Mouse (Mus musculus): ENCODE data around the gene Akt2. TPM values are rescaled to one million over a fixed set of nuclear protein-coding genes. Genes with fewer than 3 reads are reported as not detected.
"Not testable (repeated sequence)": the region's sequence is repeated elsewhere in the genome, so short reads cannot be mapped to it uniquely, and the experiment has no call there.

The Akt2 gene
- total RNA-seq, 2 experiments from 2014 or later = 40.2 to 53.8 TPM

DNA sequence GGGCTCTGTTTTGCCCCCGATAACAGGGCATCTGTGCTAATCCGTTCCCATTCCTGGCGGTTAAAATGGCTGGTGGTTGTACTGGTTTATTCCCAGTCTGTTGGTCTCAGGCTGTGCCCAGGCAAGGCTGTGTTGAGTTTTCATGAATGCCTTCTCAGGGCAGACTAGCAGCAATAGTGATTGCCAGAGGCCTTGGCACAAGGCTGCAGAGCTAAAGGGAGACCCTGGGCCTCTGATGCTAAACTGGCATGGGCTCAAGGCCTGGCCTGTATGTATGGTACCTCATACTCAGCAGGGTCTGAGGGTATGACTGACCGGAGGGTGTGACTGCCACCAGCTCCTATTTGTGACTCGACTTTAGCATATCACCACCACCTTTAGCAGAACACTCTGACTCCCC lies 19.5 kb downstream of the Akt2 start:
- ATAC-seq (ENCODE audit: poor library complexity, severe bottlenecking) = no peak

DNA sequence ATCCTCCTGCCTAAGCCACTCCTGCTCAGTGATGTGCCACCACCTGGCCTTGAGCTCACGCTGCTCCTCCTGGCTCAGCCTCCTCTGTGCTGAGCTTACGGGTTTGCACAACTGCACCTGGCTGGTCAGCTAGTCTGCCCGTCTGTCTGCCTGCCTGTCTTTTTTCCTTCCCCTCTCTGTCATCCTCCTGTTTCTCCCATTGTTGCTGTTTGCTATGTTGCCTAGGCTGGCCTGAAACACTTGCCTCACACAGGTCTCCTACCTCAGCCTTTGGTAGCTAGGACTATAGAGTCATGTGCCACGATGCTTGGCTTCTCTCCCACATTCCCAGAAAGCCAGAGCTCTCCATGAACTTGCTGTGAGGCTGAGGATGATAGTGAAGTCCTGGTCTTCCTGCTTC lies 21.6 kb downstream of the Akt2 start:
- no peak for ATAC-seq (ENCODE audit: poor library complexity, severe bottlenecking)

DNA sequence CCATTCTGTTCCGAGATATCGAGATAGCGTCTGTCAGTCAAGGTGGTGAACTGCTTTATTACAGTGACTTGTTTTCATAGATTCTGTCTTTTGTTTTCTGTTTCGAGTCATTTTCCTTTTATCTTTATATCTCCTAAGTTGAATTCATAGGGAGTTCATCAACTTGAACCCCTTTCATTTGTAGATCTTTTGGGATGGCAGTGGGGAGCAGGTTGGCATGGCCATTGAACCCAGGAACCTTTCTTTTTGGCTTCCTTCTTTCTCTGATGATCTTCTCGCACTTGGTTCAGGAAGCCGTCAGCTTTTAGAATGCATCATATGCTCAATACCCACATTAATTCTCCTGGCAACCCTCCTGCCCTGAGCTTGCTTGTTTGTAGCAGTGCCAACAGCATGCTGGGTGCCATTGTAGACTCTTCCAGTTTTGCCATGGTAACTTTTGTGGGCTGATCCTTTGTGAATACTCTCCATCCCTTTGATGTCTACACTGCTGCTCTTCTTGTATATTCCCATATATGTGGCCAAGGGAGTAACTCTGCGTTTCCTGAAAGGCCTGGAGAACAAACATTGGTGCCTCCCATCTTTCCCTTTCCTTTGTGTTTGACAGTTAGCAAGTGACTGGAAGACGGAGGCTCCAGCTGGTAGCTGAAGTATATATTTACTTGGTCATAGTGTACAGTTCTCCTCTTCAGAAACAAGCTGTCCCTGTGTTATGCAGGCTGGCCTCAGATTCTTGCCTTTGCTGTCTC lies 22.6 kb downstream of the Akt2 start:
- no peak for ATAC-seq (ENCODE audit: poor library complexity, severe bottlenecking)

DNA sequence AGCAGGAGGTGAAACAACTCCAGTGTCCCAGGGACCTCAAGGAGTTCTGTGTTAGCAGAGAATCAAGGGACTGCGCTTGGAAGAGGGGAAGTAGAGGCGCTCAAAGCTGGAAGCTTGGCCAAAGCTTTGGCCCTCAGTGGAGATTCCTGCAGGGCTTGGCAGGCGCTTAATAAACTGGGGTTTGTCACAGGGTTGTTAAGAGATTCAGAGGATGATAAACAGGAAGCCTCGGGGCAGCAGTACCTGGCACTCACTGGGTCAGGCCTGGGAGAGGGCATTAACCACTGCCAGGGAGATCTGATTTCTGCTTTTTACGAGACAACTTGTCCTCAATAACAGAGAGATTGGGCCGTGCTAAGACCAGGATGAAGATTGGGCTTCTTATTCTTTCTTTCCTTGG lies 29.7 kb downstream of the Akt2 start:
- ATAC-seq (ENCODE audit: poor library complexity, severe bottlenecking) = no peak

DNA sequence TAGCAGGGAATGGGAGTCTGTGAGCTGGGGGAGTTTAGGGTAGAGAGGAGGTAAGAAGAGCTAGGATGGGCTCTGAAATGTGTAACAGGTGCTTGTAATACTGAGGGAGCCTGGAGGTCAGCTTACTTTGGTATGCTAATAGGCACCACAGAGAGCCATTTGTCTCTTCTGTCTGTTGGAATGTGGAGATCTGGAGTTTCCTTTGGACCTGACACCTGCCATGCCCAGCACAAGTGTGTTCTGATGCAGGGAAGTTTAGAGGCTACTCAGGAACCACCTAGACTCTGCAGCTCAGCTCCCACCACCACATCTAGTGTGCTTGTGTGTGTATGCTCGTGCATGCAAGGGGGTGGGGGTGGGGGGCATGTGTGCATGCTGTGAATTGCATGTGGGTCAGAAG lies 30.9 kb downstream of the Akt2 start:
- ATAC-seq (ENCODE audit: poor library complexity, severe bottlenecking) = no peak

DNA sequence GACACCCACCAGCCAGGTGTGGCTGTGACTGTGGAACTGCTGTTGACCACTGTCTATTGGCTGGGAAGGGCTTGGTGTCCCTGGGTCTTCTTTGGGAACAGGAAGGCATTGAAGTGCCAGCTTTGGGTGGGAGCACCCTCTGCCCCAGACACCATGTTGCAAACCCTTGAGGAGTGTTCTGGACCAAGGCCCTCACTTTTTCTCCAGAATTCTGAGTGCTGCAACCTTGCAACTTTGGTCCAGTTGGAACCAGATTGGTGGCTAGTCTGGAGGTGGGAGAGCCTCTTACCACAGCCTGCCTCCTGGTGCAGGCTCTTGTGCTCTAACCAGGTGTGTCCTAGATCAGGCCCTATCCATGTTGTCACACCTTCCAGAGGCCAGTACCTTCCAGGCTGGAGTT lies 33.6 kb downstream of the Akt2 start:
- no peak for ATAC-seq (ENCODE audit: poor library complexity, severe bottlenecking)

DNA sequence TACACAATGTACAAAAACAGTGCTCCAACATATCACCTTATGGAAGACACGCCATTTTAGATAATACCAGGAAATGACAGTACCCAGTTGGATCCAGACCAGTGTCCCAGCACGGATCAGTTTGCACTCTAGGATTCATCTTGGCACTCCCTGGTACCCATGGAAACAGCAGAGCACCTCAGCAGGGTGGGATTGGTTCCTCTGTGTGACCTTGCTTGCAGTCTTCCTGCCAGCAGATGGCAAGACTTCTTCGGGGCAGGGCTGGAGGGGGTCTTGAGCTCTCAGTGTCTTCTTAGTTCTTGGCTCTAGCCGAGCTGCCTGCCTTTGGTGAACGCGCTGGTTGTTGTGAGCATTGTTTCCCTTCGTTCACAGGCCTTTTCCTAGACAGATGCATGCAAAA lies 36.4 kb downstream of the Akt2 start:
- ATAC-seq (ENCODE audit: poor library complexity, severe bottlenecking) = no peak

DNA sequence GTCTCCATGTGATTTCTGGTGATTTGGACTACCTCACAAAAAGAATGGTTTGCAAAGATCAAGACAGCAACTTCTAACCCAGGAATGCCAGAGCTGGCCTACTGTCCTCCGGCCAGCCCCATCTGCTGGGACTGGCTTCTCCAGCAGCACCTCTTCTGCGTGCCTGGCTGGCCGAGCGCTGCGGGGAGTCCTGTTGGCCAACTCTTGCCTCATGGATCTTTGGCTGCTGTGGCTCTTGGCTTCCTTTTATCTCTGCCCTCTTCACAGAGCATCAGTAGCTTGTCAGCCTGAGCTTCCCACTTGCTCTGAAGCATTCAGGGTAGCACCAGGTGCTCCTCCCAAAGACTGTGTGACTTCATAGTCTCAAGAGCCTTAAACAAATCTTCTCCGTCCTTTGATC lies 36.8 kb downstream of the Akt2 start:
- ATAC-seq (ENCODE audit: poor library complexity, severe bottlenecking) = no peak

DNA sequence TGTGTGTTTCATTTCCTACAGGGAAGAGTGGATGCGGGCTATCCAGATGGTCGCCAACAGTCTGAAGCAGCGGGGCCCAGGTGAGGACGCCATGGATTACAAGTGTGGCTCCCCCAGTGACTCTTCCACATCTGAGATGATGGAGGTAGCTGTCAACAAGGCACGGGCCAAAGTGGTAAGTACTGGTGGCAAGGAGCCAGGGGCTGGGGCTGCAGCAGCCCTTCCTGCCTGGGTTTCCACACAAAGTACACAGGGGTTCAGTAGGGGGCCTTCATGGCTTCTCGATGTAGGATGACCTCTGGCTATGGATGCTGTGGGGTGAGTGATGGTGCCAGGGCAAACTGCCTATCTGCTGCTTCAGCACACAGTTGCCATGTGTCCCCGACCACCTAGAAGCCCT lies 37.5 kb downstream of the Akt2 start:
- not testable (repeated sequence) for ATAC-seq (ENCODE audit: poor library complexity, severe bottlenecking)

DNA sequence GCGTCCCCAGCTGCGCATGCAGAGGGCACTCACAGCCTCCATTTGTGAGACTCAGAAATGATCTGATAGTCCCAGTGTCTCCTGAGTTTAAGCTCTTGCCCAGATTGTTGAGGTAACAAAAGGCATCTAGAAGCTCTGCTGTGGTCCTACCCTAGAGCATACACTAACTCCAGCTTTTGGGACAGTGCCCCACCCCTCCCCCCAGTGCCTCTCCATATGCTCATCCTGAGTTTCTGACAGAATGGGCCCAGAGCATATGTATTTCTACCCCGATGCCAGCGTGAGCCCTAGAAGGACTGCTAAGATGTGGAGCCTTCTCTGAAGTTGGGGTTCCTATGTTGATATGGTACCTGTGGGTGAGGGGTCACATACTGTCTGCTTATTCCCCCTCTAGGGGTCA lies 40.1 kb downstream of the Akt2 start:
- ATAC-seq (ENCODE audit: poor library complexity, severe bottlenecking) = no peak

DNA sequence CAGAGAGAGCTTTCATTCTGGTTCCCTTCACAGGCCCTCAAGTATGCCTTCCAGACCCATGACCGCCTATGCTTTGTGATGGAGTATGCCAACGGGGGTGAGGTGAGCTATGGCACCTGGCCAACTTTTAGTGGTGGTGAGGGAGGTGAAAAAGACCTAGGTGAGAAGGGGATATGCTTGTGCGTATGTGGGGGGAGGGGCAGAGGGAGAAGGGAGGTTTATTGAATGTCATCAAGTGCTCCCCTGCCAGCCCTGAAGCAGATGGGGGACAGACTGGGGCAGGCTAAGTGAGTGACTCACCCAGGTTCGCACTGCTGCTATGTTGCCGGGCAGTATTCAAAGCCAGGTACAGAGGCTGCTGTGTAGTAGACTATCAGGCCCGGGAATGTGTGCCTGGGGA lies 41.8 kb downstream of the Akt2 start:
- ATAC-seq (ENCODE audit: poor library complexity, severe bottlenecking) = no peak

DNA sequence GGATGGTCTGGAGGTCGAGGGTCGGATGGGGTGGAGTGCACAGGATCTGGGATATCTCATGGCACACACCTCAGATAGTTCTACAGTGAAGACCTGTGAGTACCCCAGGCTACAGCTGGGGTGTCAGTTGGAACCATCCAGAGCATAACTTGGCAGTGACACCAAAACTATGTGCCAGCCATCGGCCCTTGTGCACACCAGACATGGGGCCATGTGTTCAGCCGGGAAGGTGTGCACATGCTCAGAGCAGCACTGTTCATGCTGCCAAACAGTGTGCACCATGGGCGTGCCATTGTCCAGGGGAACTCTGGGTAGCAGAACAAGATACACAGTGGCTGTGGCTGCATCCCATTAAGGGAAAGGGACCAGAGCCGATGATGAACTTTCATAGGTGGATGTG lies 43.3 kb downstream of the Akt2 start:
- no peak for ATAC-seq (ENCODE audit: poor library complexity, severe bottlenecking)

DNA sequence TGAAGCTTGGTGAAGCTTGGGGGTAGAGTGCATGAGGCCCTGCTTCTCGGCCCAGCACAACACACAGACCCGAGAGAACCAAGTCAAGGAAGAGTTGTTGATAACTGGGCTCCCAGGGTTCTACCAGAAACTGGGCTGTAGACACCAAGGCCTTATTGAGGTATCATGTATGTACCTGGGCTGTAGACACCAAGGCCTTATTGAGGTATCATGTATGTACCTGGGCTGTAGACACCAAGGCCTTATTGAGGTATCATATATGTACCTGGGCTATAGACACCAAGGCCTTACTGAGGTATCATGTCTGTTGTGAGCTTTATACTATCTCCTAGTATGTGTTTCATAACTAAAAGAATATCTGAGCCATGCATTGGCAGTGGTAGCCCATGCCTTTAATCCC lies 43.7 kb downstream of the Akt2 start:
- ATAC-seq (ENCODE audit: poor library complexity, severe bottlenecking) = not testable (repeated sequence)

DNA sequence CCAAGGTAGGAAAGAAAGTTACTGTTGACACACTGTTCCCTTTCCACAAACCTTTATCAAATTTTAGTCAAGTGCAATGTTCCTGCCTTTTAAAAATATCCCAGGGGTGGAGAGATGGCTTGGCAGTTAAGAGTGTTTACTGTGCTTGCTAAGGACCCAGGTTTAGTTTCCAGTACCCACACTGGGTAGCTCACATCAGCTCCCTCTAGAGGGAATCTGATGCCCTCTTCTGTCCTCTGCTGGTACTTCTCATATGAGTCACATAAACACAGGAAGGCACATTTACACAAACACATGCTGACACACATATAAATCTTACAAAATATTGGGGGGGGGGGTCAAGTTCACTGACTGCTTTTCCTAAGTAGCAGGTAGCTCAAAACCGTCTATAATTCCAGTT lies 53.1 kb downstream of the Akt2 start:
- no peak for ATAC-seq (ENCODE audit: poor library complexity, severe bottlenecking)

DNA sequence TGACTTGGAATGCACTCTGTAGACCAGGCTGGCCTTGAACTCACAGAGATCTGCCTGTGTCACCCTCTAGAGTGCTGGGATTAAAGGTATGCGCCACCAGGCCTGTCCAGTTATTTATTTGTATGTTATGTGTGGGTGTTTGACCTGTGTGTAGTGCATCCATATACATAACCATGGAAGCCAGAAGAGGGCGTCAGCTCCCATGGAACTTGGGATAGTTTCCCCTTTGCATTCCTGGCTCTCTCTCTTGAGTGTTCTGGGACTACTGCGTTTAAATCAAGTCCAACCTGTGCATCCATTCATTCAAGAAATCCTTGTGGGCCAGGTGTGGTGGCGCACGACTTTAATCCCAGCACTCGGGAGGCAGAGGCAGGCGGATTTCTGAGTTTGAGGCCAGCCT lies 55.2 kb downstream of the Akt2 start:
- ATAC-seq (ENCODE audit: poor library complexity, severe bottlenecking) = no peak

DNA sequence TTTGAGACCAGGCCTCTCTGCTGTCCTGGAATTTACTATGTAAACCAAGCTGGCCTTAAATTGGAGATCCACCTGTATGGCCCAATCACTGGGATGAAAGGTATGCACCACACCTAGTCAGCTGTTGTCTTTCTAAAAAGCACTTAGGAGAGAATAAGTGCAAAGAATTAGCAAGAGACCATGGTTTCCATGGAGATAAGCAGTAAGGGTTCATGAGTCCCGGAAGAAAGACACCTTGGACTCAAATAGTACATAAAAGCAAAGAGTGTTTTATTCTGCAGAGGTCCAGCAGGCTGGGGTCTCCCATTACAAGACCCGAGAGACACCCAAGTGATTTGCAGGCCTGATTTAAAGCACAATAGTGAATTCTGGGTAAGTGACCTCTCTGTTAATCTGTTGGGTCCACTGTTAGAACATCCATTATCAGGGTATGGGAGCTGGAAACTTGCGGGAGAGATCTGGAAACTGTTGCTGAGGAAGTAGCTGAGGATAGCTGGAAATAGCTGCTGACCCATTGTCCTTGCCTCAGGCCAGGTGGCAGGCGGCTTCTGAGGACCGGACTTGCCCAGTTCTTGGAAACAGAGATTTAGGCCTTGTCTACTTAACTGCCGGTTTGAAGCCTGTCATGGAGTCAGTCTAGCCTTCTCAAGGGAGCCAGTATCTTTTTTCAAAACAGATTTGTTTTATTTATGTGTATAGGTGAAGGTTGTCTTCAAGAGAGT lies 56.1 kb downstream of the Akt2 start:
- ATAC-seq (ENCODE audit: poor library complexity, severe bottlenecking) = no peak

DNA sequence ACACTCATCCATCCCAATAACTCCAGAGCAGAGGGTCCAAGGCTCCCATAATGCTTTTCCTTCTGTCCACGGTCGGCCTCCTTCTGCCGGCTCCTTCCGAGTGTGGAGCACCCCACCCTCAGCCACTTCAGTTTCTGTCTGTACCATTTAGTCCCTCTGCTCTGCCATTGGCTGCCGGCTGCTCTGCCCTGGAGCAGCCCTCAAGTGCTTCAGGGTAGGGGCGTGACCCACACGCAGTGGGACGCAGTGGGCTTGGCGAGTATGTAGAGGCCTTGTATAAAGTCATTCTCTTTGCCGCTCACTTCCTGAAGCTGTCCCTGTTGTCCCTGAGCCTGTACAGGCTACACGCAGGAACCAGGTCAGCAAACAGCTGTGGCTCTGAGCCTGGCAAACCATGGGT lies 58.4 kb downstream of the Akt2 start:
- ATAC-seq (ENCODE audit: poor library complexity, severe bottlenecking) = no peak

DNA sequence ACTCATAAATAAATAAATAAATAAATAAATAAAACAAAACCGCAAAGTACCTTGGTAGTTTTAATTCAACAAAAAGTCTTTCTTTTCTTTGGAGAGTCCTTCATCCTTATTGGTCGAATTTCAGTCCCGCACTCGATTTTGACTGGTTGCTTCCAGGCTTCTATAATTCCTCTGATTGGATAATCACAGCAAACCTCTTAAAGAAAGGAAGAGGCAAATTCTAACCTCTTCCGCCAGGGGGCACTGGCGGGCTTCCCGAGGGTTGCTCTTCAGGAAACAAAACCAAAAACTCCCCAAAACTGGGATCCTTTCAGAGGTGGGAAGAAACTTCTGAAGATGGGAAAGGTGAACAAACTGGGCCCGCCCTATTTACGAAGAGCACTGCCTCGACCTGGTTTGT lies 59.6 kb downstream of the Akt2 start:
- peak; percentile 81 for ATAC-seq (ENCODE audit: poor library complexity, severe bottlenecking)

DNA sequence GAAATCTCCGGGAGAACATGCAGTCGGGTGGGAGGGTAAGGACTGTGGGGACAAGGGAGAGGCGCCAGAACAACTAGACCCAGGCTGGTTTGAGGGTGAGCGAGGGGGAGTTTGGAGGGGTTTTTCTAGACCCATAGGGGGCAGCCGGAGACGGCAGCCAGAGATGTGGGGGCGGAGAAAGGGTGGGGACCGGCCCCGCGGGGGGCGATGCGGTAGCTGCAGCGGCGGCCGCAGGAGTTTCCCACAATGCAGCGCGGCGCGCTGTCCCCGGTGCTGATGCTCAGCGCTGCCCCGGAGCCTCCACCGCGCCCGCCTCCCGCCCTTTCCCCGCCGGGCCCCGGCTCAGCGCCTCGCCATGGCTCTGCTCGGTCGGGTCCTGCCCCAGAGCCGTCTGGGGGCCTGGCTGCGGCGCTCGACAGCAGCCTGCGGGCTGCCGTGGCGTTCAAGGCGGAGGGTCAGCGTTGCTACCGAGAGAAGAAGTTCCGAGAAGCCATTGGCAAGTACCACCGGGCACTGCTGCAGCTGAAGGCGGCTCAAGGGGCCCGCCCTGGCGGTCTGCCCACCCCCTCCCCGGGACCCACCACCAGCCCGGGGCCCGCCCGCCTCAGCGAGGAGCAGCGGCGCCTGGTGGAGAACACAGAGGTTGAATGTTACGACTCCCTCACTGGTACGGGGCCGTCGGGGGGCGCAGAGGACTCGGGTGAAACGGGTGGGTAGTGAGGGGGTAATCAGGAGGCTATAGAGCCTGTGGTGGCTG lies 62.5 kb downstream of the Akt2 start, which contains the start of gene Ttc9b:
Gene Ttc9b (plus strand): TSS at position 235 of the 757 bp plus-strand sequence.
- ATAC-seq (ENCODE audit: poor library complexity, severe bottlenecking) = no peak

DNA sequence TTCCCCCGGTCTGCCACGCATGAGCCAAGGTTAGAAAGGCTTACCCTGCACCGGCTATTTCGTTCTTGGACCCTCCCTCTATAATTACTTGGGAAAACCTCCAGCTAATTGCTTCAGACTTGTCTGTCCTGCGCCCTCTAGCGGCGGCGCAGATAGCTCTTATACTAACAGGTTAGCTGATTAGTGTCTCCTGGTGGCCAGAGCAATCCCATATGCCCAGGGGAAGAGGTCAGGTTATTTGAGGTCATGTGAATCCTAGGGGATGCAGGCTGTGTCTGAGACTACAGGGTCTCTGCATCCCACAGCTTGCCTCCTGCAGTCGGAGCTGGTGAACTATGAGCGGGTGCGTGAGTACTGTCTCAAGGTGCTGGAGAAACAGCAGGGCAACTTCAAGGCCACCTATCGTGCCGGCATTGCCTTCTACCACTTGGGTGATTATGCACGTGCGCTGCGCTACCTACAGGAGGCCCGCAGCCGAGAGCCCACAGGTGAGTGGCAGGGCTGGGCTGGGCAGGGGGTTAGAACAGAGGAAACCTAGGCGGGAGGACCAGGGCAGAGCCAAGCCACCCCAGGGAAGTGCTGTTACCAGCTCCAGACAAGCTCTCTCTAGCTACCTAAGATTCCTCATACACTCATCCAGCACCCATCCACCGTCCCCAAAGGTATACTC lies 63.4 kb downstream of the Akt2 start:
- ATAC-seq (ENCODE audit: poor library complexity, severe bottlenecking) = no peak

DNA sequence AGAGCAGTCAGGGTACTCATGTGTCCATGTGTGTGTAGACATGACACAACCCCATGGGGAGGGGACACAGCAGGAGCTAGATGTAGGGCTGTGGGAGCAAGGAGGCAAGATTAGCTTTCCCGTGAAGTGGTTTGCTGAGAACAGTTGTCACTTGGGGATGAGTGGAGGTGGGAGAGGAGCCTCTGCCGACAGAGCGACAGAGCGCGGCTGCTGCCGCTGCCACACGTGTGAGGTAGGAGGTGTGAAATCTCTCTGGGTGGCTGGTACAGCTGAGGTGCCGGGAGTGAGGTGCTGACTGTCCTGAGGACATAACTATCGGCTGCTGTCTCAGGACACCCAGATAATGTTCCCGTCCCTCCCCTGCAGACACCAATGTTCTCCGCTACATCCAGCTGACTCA lies 64.2 kb downstream of the Akt2 start:
- ATAC-seq (ENCODE audit: poor library complexity, severe bottlenecking) = no peak
